Mouse (Mus musculus) skeletal muscle tissue, adult 2 months (tissue): ENCODE data around the gene Plk5.
A peak's percentile ranks its signal among the peaks of the same experiment; 100 is the strongest.

Experiments
- DNase-seq: peaks from one replicate; pipeline ENCODE4 v3.0.0-alpha.2; 2012; ENCODE audit warnings: low read depth, low spot score

The Plk5 gene

DNA sequence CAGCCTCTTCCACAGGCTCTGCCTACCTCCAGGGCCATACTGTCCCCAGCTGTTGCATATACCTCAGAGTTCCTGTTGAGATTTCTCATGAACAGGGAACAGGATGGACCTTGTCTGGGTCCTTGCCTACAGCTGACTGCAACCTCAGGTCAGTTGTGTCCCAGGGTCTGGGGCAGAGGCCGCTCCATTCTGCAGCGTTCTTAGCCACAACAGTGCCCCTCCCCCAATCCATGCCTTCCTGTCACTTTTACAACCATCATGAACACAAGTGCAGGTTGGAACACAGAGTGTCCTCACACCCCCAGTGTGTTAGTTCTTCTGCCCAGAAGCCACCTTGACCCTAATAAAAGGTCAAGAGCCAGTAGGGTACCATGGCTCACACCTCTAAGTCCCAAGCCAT, 32.5 kb downstream of the Plk5 start:
- no peak for DNase-seq

DNA sequence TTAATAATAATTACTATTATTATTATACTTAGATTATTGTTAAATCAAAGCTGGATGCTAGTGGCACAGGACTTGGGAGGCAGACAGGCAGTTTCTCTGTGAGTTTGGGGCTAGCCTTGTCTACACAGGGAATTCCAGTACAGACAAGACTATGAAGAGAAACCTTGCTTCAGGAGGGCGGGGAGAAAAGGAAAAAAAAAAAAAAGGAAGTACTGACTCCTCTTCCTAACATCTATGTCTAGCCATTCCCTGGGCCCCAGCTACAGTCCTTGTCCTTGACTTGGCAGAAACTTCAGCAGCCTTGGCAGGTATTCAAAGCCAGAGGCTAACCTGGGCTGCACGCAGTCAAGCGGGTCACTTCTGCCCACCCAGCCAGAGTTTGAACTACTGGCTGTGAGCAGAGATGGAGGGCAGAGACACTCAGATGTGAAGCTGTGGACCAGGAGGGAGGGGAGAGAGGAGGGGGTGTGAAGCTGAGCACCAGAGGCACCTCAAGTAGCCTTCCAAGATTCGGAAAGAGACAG, 33.0 kb downstream of the Plk5 start:
- DNase-seq, result no peak

- no peak for DNase-seq
These were observed 34.4 kb downstream of the Plk5 start for GRCm38 (mm10) chr10:80390697-80391096.

DNA sequence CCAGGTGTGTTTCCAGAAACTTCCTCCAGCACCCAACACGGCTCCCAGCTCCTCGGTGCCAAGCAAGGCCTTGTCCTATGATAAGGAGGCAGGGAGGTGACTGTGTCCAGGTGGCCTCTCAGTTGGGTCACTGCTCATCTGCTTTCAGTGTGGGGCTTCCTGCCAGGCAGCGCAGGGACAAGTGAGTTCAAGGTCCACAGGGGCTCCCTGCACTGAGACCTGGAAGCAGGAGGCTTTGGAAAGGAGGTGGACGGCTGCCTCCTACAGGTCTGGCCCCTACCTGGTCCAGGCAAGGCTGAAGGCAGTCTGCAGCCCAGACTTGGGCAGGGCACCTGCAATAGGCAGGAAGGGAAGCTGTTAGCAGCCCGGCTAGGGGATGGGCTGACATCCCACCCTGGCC, 36.4 kb downstream of the Plk5 start:
- DNase-seq, result no peak

DNA sequence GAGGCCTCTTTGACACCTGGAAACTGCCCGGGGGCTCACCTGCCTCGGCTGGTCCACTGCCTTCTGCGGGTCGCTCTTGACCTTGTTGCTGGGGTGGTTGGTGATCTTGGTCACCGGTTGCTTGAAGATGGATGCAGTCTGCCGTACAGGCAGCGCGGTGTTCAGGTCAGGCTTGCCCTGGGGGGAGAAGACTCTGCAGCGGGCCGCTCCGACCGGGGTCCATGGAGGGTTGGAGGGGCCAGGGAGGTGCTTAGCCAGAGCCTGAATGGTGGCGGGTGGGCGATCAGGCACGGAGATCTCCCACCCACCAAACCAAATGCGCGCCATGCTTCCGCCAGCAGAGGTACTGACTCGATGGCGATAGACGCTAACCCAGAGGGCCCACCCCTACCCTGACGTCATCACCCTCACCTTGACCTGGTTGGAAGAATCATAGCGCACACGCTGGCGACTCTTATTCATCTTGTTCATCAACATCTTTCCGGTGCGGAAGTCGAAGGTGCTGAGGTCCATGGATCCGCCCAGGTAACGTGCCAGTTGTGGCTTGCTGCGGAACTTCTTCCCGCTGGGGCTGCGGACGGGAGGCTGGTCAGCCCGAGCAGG, 38.9 kb downstream of the Plk5 start:
- no peak for DNase-seq

- no peak for DNase-seq
These were observed 40.7 kb downstream of the Plk5 start for GRCm38 (mm10) chr10:80396822-80397523.

GRCm38 (mm10) chr10:80397524-80398173, 41.4 kb downstream of the Plk5 start:
- DNase-seq, result no peak

GRCm38 (mm10) chr10:80398174-80398535, 41.9 kb downstream of the Plk5 start:
- DNase-seq, result no peak

GRCm38 (mm10) chr10:80398719-80399190, 42.5 kb downstream of the Plk5 start:
- peak; percentile 100 for DNase-seq

DNA sequence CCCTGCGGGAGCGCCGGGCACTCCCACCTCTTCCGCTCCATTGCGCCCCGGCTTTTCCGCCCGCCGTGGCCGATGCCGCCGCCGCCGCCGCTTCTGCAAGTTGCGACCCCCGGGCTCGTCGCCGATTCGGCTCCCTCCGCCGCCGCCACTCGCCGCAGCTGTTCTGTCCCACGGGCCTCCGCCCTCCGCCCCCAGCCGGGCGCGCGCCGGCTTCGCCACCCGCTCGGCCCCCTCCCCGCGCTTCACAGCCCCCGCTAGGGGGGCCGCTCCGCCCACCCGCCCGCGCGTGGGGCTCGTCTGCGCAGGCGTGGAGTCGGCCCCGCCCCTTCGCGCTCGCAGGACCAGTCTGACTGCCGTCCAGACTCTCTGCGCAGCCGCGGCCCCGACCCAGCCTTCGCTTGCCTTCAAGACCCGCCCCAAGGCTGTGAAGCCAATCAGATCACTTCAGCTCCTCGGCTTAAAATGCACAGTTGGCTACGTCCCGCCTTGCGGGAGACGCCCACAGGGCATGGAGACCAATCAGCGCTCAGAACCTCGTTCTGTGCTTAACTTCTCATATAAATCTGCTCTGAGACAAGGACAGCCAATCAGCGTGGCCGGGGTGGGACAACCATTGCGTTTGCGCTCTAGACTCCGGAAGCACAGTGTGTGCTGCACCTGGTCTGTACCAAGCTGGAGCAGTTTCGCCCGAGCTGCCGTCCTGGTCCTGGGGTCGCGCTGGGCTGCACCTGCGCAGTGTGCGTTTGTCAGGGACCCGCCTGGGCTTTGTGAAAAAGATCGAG, 43.1 kb downstream of the Plk5 start, which contains the start of gene Mbd3:
TSS of gene Mbd3 (minus strand) at position 360 of the 782 bp plus-strand sequence.
- peak; percentile 100 for DNase-seq

- no peak for DNase-seq
These were observed 43.9 kb downstream of the Plk5 start for GRCm38 (mm10) chr10:80399973-80400703.

- no peak for DNase-seq
These were observed 44.5 kb downstream of the Plk5 start for GRCm38 (mm10) chr10:80400704-80401161.

GRCm38 (mm10) chr10:80403044-80403692, 46.9 kb downstream of the Plk5 start:
- no peak for DNase-seq

DNA sequence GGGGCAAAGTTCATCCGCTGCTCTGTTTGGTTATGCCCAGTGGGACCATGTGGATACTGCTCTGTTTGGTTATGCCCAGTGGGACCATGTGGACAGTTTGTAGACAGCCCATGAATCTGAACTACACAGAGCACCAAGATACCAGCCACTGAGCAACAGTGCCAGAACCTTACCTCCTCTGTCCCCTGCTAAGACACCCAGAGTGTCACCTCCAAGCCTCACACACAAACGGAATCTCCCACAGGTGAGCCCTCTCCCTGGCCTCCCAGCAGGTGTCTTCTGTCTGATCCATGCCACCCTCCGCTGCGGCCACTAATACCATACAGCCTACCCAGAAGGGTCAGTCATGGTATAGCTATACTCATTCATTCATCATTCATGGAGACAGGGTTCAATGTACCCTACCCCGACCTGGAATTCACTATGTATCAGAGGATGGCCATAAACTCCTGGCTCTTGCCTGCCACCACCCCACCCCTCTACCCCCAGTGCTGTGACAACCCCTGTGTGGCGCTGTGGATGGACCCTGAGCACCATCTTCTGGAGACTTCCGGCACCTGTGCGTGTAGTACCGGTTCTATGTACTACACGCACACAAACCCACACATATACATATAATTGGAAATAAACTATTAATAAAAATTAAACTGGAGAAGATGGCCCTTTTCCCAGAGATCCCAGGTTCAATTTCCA, 49.4 kb downstream of the Plk5 start:
- DNase-seq, result no peak

DNA sequence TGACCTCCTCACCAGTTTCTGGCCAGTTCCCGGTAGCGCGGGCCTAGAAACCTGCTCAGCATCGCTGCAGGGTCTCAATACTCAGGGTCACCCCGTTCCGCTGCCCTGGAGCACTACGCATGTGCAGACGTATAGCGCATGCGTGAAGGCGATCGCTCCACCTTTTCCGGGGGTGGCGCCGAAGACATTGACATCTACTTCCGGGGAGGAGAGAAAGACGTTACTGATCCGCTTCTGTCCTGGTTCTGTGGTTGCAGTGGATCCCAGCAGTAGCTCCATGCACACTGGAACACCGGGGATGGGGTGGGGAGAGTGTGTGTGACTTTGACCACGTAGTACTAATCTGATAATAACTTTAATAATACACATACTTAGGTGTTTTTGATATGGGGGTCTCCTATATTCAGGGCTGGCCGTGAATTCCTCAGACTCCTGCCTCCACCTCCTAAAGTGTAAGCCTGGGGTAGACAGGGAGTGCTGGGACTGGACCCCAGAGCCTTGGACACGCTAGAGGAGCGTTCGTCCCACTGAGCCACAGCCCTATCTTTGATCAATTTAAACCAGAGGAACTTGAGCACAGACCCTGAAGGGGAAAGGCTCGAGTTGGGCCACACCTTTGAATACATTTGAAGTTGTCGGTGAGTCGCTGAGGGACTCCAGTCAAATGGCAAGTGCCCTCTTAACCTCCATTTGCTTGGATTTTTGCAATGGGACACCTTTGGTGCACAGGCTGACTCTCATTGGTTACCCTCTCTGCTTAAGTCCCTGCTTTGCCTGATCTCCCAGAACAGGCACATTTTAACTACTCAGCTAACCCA, 50.6 kb downstream of the Plk5 start, which contains the start of gene Uqcr11:
TSS of gene Uqcr11 (minus strand) at position 147 of the 818 bp plus-strand sequence.
- DNase-seq, result peak; percentile 95

DNA sequence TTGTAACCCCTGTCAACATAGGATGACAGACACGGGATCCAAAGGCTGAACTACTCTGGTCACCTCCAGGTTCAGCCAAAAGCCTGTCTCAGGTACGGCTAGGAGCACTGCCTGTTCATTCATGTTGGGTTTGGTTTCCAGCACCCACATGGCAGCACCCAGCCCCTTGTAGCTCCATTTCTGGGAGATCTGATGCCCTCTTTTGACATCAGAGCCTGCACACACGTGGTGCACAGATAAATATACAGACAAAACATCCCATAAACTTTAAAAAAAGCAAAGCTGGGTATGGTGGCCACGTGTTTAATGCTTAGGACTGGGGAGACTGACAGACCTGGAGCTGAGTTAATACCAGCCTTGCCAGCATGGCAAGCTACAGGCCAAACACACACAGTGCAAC, 51.7 kb downstream of the Plk5 start:
- no peak for DNase-seq

DNA sequence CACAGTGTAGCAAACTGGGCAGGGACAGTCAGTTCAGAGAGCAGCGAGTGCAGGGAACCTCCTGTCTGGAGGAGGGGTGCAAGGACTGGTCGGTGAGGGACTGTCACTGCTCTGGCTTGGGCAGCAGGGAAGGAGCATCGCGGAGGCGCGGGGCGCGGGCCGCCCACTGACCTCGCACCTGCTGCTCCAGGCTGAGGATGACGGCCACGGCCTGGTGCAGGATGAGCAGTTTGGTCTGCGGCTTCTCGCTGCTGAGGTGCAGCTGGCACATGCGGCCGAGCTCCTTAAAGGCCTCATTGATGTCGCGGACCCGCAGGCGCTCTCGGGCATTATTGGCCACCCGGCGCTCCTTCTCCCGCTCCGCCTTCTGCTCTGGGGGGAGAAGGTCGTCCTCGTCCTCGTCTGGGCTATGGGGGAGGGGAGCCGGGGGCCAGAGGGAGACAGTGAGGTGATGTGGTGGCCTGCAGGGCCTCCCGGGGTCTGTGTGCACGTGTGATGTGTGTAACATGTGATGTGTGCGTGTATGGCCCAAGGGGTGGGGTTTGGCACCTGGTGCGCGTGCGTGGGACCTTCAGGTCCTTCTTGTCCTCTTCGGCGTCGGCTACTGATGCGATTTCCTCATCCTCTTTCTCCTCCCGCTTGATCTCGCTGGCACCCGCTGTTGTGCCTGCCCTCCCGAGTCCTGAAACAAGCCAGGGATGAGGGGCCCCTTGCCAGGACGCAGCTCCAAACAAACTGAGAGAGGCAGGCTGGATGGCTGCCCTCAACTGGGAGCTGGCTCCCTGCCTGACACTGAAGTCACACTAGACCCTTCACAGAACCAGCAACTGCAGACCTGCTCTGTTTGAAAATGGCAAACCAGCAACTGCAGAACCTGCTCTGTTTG, 56.6 kb downstream of the Plk5 start:
- no peak for DNase-seq
